Mouse (Mus musculus) heart, embryonic 16.5 days (tissue): ENCODE measurements around the gene Slc35f2. TPM values are rescaled to one million over a fixed set of nuclear protein-coding genes. Genes with fewer than 3 reads are reported as not detected.

Experiments
- ATAC-seq: fragments of 200-750 bp; cut with Nextera tagmentation; replicated peaks from 2 replicates; pipeline ENCODE4 v1.8.0; 2017; ENCODE audit warnings: moderate number of reproducible peaks; ENCODE audit not compliant: insufficient read depth, low FRiP score; ENCODE audit errors: extremely low read depth
- H3K27ac ChIP-seq: fragments of 300-500 bp; sonication (generic); 2 replicates; pipeline ENCODE4 v1.5.1; 2014; ENCODE audit warnings: mild to moderate bottlenecking, low read length, control low read depth, moderate library complexity
- H3K27me3 ChIP-seq: fragments of 300-500 bp; sonication (generic); 2 replicates; pipeline ENCODE4 v1.6.1; 2014; ENCODE audit warnings: low read length, mixed read lengths; ENCODE audit not compliant: control insufficient read depth, insufficient read depth
- H3K36me3 ChIP-seq: fragments of 300-500 bp; sonication (generic); 2 replicates; pipeline ENCODE4 v1.6.1; 2014; ENCODE audit not compliant: control insufficient read depth, insufficient read depth
- H3K4me1 ChIP-seq: fragments of 300-500 bp; sonication (generic); 2 replicates; pipeline ENCODE4 v1.6.1; 2014; ENCODE audit warnings: low read length, mixed read lengths; ENCODE audit not compliant: control insufficient read depth, insufficient read depth
- H3K4me2 ChIP-seq: fragments of 300-500 bp; sonication (generic); 2 replicates; pipeline ENCODE4 v1.6.1; 2014; ENCODE audit warnings: low read depth, mild to moderate bottlenecking, control low read depth, low read length
- H3K4me3 ChIP-seq: fragments of 300-500 bp; sonication (generic); 2 replicates; pipeline ENCODE4 v1.5.1; 2014; ENCODE audit warnings: mild to moderate bottlenecking, control low read depth, low read length
- H3K9ac ChIP-seq: fragments of 300-500 bp; sonication (generic); 2 replicates; pipeline ENCODE4 v1.6.1; 2014; ENCODE audit warnings: low read length, control low read depth
- H3K9me3 ChIP-seq: fragments of 300-500 bp; sonication (generic); replicated peaks from 2 replicates; pipeline ENCODE4 v1.6.1; 2016; ENCODE audit warnings: low read length; ENCODE audit not compliant: control insufficient read depth
- WGBS: fragments of 180-500 bp; shearing (Covaris S2); extraction: QIAGEN DNeasy Blood & Tissue Kit; methylation state at CpG from one replicate; pipeline ENCODE4 v1.1.7; 2014; 5-methylcytosine and 5-hydroxymethylcytosine counted together
- polyA plus RNA-seq: library from polyadenylated mRNA; unstranded; fragments of >200 nt; fragmentation: Nextera tagmentation; extraction: Ambion mirVana; gene quantifications from 2 replicates; pipeline ENCODE4 v1.2.1, GENCODE M21; 2015

Slc35f2 gene
- polyA plus RNA-seq, result 0.76 and 1.6 TPM in 2 replicates

GRCm38 (mm10) chr9:53771344-53772021 is at the start of gene Slc35f2:
Gene Slc35f2 (plus strand): TSS chr9:53771538.
- H3K9me3 ChIP-seq, result peaks cover 7% of the 10 kb centered on the region; the same call in 1 of the 2 replicates

GRCm38 (mm10) chr9:53740829-53741404 is 30.4 kb upstream of the Slc35f2 start:
- Histone ChIP-seq H3K36me3 (no peaks in the 10 kb centered on the region), H3K9me3 (no peaks in the 10 kb centered on the region; the same call in 1 of the 2 replicates), H3K27ac (no peak overlapping the region), H3K4me1 (no peaks in the 10 kb centered on the region), H3K4me2 (no peak overlapping the region), H3K9ac (no peak overlapping the region), H3K27me3 (no peaks in the 10 kb centered on the region), H3K4me3 (no peak overlapping the region)
- WGBS, result 39% methylated on average over 3 of the region's 3 CpGs
- no peak for ATAC-seq

More at GRCm38 (mm10) chr9:53771344-53772021, at the start of gene Slc35f2:
- under 1% methylated on average over 50 of the region's 50 CpGs for WGBS
- Histone ChIP-seq H3K27me3 (peaks cover 23% of the 10 kb centered on the region), H3K4me2 (peak within 1 kb of the TSS; percentile 98), H3K4me1 (peaks cover 6% of the 10 kb centered on the region; the same call in 1 of the 2 replicates), H3K27ac (no peak within 1 kb of the TSS), H3K36me3 (no peaks in the 10 kb centered on the region), H3K9ac (peak within 1 kb of the TSS; percentile 63), H3K4me3 (peak within 1 kb of the TSS; percentile 67)
- peak; percentile 72; the same call in 1 of the 2 replicates for ATAC-seq

- Histone ChIP-seq H3K4me3 (no peak overlapping the region), H3K27me3 (0 out of 2 replicates have a peak, but pooled peaks cover under 1% of the 10 kb centered on the region), H3K4me1 (no peaks in the 10 kb centered on the region), H3K36me3 (no peaks in the 10 kb centered on the region), H3K4me2 (no peak overlapping the region), H3K9ac (no peak overlapping the region), H3K9me3 (no peaks in the 10 kb centered on the region), H3K27ac (no peak overlapping the region)
- WGBS, result 81% methylated on average over 13 of the region's 13 CpGs
- no peak for ATAC-seq
Observed at GRCm38 (mm10) chr9:53750411-53750810, 20.9 kb upstream of the Slc35f2 start.

GRCm38 (mm10) chr9:53750899-53751298 is 20.4 kb upstream of the Slc35f2 start:
- no peak overlapping the region for H3K27ac ChIP-seq
- no peaks in the 10 kb centered on the region for H3K4me1 ChIP-seq
- no peak for ATAC-seq
- no peaks in the 10 kb centered on the region for H3K9me3 ChIP-seq
- H3K27me3 ChIP-seq, result 0 out of 2 replicates have a peak, but pooled peaks cover 3% of the 10 kb centered on the region
- H3K4me2 ChIP-seq, result no peak overlapping the region
- H3K36me3 ChIP-seq, result no peaks in the 10 kb centered on the region
- H3K9ac ChIP-seq, result no peak overlapping the region
- 40% methylated on average over 5 of the region's 5 CpGs for WGBS
- no peak overlapping the region for H3K4me3 ChIP-seq

GRCm38 (mm10) chr9:53754801-53755200 is 16.5 kb upstream of the Slc35f2 start:
- no peak overlapping the region for H3K9ac ChIP-seq
- no peaks in the 10 kb centered on the region for H3K4me1 ChIP-seq
- no peaks in the 10 kb centered on the region for H3K9me3 ChIP-seq
- peaks cover 6% of the 10 kb centered on the region; the same call in 1 of the 2 replicates for H3K27me3 ChIP-seq
- H3K4me2 ChIP-seq, result no peak overlapping the region
- no peaks in the 10 kb centered on the region for H3K36me3 ChIP-seq
- H3K4me3 ChIP-seq, result no peak overlapping the region
- ATAC-seq, result no peak
- H3K27ac ChIP-seq, result no peak overlapping the region

- WGBS, result 84% methylated on average over 2 of the region's 2 CpGs
- no peak overlapping the region for H3K27ac ChIP-seq
- H3K36me3 ChIP-seq, result no peaks in the 10 kb centered on the region
- no peaks in the 10 kb centered on the region for H3K4me1 ChIP-seq
- ATAC-seq, result no peak
- no peak overlapping the region for H3K9ac ChIP-seq
- H3K4me2 ChIP-seq, result no peak overlapping the region
- no peaks in the 10 kb centered on the region for H3K9me3 ChIP-seq
- H3K27me3 ChIP-seq, result peaks cover 6% of the 10 kb centered on the region; the same call in 1 of the 2 replicates
- H3K4me3 ChIP-seq, result no peak overlapping the region
Observed at GRCm38 (mm10) chr9:53758142-53758541, 13.2 kb upstream of the Slc35f2 start.

GRCm38 (mm10) chr9:53764697-53765096 is 6.6 kb upstream of the Slc35f2 start:
- H3K27ac ChIP-seq, result no peak overlapping the region
- no peaks in the 10 kb centered on the region for H3K4me1 ChIP-seq
- peaks cover 7% of the 10 kb centered on the region; the same call in 1 of the 2 replicates for H3K9me3 ChIP-seq
- H3K36me3 ChIP-seq, result no peaks in the 10 kb centered on the region
- 77% methylated on average over 8 of the region's 8 CpGs for WGBS
- no peak for ATAC-seq
- no peak overlapping the region for H3K4me2 ChIP-seq
- H3K27me3 ChIP-seq, result no peaks in the 10 kb centered on the region
- H3K9ac ChIP-seq, result no peak overlapping the region
- no peak overlapping the region for H3K4me3 ChIP-seq

GRCm38 (mm10) chr9:53768486-53768885 is 2.9 kb upstream of the Slc35f2 start:
- Histone ChIP-seq H3K36me3 (no peaks in the 10 kb centered on the region), H3K9me3 (peaks cover 7% of the 10 kb centered on the region; the same call in 1 of the 2 replicates), H3K27ac (no peak overlapping the region), H3K27me3 (peaks cover 21% of the 10 kb centered on the region), H3K4me2 (no peak overlapping the region), H3K4me1 (peaks cover 6% of the 10 kb centered on the region; the same call in 1 of the 2 replicates), H3K9ac (no peak overlapping the region), H3K4me3 (no peak overlapping the region)
- no peak for ATAC-seq
- 76% methylated on average over 5 of the region's 5 CpGs for WGBS

GRCm38 (mm10) chr9:53770771-53771343 is 481 bp upstream of the Slc35f2 start:
- H3K9ac ChIP-seq, result no peak overlapping the region
- peak overlapping the region; percentile 67 for H3K4me3 ChIP-seq
- peaks cover 6% of the 10 kb centered on the region; the same call in 1 of the 2 replicates for H3K4me1 ChIP-seq
- peak overlapping the region; percentile 98 for H3K4me2 ChIP-seq
- 31% methylated on average over 12 of the region's 12 CpGs for WGBS
- H3K27ac ChIP-seq, result no peak overlapping the region
- H3K36me3 ChIP-seq, result no peaks in the 10 kb centered on the region
- ATAC-seq, result no peak
- peaks cover 7% of the 10 kb centered on the region; the same call in 1 of the 2 replicates for H3K9me3 ChIP-seq
- peaks cover 23% of the 10 kb centered on the region for H3K27me3 ChIP-seq
